Mouse (Mus musculus): ENCODE measurements around the gene Gm10518. TPM values are rescaled to one million over a fixed set of nuclear protein-coding genes. Genes with fewer than 3 reads are reported as not detected.
A peak's percentile ranks its signal among the peaks of the same experiment; 100 is the strongest.

The Gm10518 gene
- total RNA-seq (2014; rRNA removed) (not detected in 2 replicates), polyA plus RNA-seq (2015; fragmentation: Nextera tagmentation; extraction: Ambion mirVana) (not detected in 2 replicates)

DNA sequence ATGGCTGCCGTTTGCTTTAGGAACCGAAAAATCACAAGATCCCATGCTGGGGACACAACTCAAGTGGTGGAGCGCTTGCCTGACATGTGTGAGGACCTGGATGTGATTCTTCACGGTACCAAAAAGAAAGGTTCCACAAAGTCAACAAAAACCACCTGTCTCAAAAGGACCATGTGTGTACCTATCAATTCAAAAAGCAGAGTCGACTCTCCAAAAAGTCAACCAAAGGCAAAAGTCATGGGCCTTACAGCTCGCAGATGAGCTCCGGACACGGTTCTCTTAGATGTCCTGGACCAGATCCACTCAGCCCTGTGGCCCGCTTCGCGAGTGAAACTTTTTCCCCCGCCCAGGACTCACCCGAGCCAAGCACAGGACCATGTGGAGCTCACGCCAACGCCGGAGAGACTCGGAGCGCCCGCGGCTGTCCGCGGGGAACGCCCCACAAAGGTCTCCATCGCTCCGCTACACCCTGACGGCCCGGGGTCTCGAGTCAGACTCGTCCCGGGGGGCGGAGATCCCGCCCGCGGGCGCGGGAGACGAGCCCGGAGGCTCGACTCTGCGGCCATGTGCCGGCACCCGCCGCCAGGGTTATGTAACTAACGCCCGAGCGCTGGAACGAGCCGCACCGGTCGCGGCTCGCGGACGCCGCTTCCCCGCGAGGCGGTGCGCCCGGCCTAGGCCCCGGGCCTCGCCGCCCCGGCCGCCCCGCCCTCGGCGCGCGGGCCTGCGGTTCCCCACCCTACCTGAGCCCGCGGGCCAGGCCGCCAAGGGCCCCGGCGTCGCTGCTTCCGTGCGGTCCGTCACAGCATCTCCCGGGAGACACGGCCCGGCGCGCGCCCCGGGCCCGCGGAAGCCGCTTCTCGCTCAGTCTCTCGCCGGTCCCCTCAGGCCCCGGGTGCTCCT, at the start of gene Gm10518:
Gene Gm10518 (plus strand): TSS at position 767 of the 903 bp plus-strand sequence.
- WGBS: under 1% methylated on average over 54 of the region's 94 CpGs
- ATAC-seq (ENCODE audit: low FRiP score): peak; percentile 74
- TF ChIP-seq CTCF (IDR thresholded peaks at IDR 0.05): no peak

DNA sequence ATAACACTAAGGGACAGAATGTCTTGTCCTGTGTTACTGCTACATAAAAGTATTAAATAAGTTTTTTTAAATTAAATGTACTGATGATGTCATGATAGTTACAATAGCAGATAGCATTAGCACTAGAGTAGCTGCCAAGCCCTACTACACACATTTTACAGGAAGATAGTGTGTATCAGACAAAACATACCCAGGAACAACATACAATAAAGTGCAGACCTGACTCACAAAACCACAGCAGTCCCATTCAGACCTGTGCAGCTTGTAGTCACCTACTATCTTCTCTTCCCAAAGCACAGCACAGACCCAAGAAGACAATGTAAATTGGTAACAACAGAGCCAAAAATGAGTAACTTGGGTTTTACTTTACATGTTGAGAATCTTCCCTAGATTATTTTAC, 46.7 kb upstream of the Gm10518 start:
- H3K27me3 ChIP-seq (ENCODE audit: insufficient read depth, low read length): no peaks in the 10 kb centered on the region
- no peak for DNase-seq (ENCODE audit: low spot score)
- no peak overlapping the region for H3K27ac ChIP-seq (ENCODE audit: low read depth, low read length)
- no peak for TF ChIP-seq CTCF (IDR thresholded peaks at IDR 0.05)
- no peak overlapping the region for H3K4me2 ChIP-seq (ENCODE audit: low read depth, low read length, poor library complexity, severe bottlenecking)
- H3K9me3 ChIP-seq (ENCODE audit: low read length): no peaks in the 10 kb centered on the region
- no peak overlapping the region for H3K4me3 ChIP-seq (ENCODE audit: low read depth, low read length)
- no peak overlapping the region for H3K9ac ChIP-seq (replicated peaks; ENCODE audit: low read length, poor library complexity, severe bottlenecking)
- no peaks in the 10 kb centered on the region for H3K4me1 ChIP-seq (ENCODE audit: insufficient read depth, low read length)
- ATAC-seq (ENCODE audit: low FRiP score): no peak
- peaks cover 50% of the 10 kb centered on the region for H3K36me3 ChIP-seq (ENCODE audit: insufficient read depth, low read length)

More for the DNA sequence above, at the start of gene Gm10518:
- peak; percentile 25 for DNase-seq (ENCODE audit: low spot score)
- H3K27ac ChIP-seq (ENCODE audit: low read depth, low read length): peak within 1 kb of the TSS; percentile 89
- no peaks in the 10 kb centered on the region for H3K27me3 ChIP-seq (ENCODE audit: insufficient read depth, low read length)
- H3K4me3 ChIP-seq (ENCODE audit: low read depth, low read length): peak within 1 kb of the TSS; percentile 92
- H3K4me2 ChIP-seq (ENCODE audit: low read depth, low read length, poor library complexity, severe bottlenecking): peak within 1 kb of the TSS; percentile 77
- no peaks in the 10 kb centered on the region for H3K36me3 ChIP-seq (ENCODE audit: insufficient read depth, low read length)
- H3K4me1 ChIP-seq (ENCODE audit: insufficient read depth, low read length): 0 out of 2 replicates have a peak, but pooled peaks cover 7% of the 10 kb centered on the region
- H3K9me3 ChIP-seq (ENCODE audit: low read length): no peaks in the 10 kb centered on the region
- H3K9ac ChIP-seq (replicated peaks; ENCODE audit: low read length, poor library complexity, severe bottlenecking): peak within 1 kb of the TSS; percentile 86

DNA sequence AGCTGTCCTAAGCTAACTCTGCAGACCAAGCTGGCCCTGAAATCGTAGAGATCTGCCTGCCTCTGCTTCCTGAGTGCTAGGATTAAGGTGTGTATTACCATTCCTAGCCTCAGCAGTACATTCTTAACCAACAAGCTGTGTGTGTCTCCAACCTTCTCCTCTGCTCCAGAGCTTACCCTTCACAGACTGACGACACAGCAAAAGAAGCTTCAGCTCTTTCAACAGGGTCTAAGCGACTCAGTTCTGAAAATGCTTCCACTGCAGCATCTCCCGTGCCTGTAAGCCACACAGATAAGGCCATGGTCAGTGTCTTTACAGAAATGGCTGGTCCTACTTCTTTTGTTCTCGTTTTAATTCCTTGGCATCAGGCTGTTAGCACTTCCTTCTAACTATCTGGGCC, 43.1 kb upstream of the Gm10518 start:
- WGBS: 94% methylated on average over 5 of the region's 5 CpGs
- no peaks in the 10 kb centered on the region for H3K27me3 ChIP-seq (ENCODE audit: insufficient read depth, low read length)

DNA sequence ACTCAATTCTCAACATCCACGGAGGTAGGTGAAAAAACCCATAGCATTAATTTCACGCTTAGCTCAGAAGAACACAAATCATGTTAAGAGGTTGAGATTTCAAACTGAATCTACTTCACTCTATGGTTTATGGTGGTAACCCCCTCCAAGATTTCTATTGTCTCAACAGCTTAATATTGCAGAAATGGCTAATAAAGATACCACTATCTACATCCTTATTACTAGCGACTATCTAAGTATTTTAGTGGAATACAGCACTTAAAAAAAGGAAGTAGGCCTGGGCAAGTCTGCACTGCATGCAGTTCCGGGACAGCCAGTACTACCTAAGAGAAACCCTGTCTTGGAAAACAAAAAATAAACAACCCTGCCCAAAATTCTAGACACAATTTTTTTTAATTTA, 42.6 kb upstream of the Gm10518 start:
- no peak overlapping the region for H3K4me3 ChIP-seq (ENCODE audit: low read depth, low read length)
- no peak overlapping the region for H3K9ac ChIP-seq (replicated peaks; ENCODE audit: low read length, poor library complexity, severe bottlenecking)
- no peaks in the 10 kb centered on the region for H3K27me3 ChIP-seq (ENCODE audit: insufficient read depth, low read length)
- no peak overlapping the region for H3K4me2 ChIP-seq (ENCODE audit: low read depth, low read length, poor library complexity, severe bottlenecking)
- no peak for ATAC-seq (ENCODE audit: low FRiP score)
- no peak for TF ChIP-seq CTCF (IDR thresholded peaks at IDR 0.05)
- H3K9me3 ChIP-seq (ENCODE audit: low read length): no peaks in the 10 kb centered on the region
- H3K4me1 ChIP-seq (ENCODE audit: insufficient read depth, low read length): no peaks in the 10 kb centered on the region
- no peak for DNase-seq (ENCODE audit: low spot score)
- no peak overlapping the region for H3K27ac ChIP-seq (ENCODE audit: low read depth, low read length)
- WGBS: 82% methylated on average over 4 of the region's 4 CpGs
- H3K36me3 ChIP-seq (ENCODE audit: insufficient read depth, low read length): peaks cover 42% of the 10 kb centered on the region

More for the DNA sequence above, 43.1 kb upstream of the Gm10518 start:
- Histone ChIP-seq H3K27ac (ENCODE audit: low read depth, low read length) (no peak overlapping the region), H3K9ac (replicated peaks; ENCODE audit: low read length, poor library complexity, severe bottlenecking) (no peak overlapping the region), H3K9me3 (ENCODE audit: low read length) (no peaks in the 10 kb centered on the region), H3K36me3 (ENCODE audit: insufficient read depth, low read length) (peaks cover 40% of the 10 kb centered on the region), H3K4me3 (ENCODE audit: low read depth, low read length) (no peak overlapping the region), H3K4me1 (ENCODE audit: insufficient read depth, low read length) (no peaks in the 10 kb centered on the region), H3K4me2 (ENCODE audit: low read depth, low read length, poor library complexity, severe bottlenecking) (no peak overlapping the region)
- no peak for TF ChIP-seq CTCF (IDR thresholded peaks at IDR 0.05)
- ATAC-seq (ENCODE audit: low FRiP score) (no peak), DNase-seq (ENCODE audit: low spot score) (no peak)

DNA sequence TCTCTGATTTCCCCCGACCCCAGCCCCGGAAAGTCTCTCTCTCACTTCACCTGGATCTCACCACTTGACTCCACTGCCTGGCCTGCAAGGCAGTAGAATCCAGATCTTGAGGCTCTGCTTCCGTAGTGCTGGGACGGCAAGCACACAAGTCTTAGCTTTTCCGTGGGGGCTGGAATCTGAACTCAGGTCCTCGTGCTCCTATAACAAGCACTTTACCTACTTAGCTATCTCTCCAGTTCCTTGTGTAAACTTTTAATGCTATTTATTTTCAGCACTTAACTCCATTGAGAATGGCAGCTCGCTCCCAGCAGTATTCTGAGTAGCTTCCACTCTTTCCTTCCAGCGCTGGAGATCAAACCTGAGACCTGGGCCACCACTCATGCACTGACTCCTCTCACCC, 26.3 kb upstream of the Gm10518 start:
- no peak for TF ChIP-seq CTCF (IDR thresholded peaks at IDR 0.05)
- no peak for DNase-seq (ENCODE audit: low spot score)
- Histone ChIP-seq H3K27me3 (ENCODE audit: insufficient read depth, low read length) (no peaks in the 10 kb centered on the region), H3K4me2 (ENCODE audit: low read depth, low read length, poor library complexity, severe bottlenecking) (no peak overlapping the region), H3K4me3 (ENCODE audit: low read depth, low read length) (no peak overlapping the region), H3K9me3 (ENCODE audit: low read length) (no peaks in the 10 kb centered on the region), H3K4me1 (ENCODE audit: insufficient read depth, low read length) (no peaks in the 10 kb centered on the region), H3K36me3 (ENCODE audit: insufficient read depth, low read length) (peaks cover 54% of the 10 kb centered on the region), H3K27ac (ENCODE audit: low read depth, low read length) (no peak overlapping the region), H3K9ac (replicated peaks; ENCODE audit: low read length, poor library complexity, severe bottlenecking) (no peak overlapping the region)
- WGBS: 95% methylated on average over 8 of the region's 8 CpGs
- ATAC-seq (ENCODE audit: low FRiP score): no peak

DNA sequence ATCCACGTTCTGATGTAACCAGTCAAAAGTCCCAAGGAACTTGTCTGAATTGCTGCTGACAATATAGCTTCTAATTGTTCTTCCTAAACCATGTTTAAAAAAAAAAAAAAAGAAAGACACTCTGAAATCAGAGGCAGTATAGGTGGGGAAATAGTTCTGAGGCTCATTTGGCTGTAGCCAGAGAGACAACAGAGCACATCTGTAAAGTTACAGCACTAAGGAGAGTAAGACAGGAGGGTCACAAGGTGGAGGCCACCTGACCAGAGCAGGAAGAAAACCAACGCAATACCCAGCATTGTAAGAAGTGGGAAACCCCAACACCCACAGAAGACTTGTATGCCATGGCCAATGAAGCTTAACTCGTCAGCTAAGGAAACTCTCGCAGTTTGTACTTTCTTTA, 19.1 kb upstream of the Gm10518 start:
- Histone ChIP-seq H3K4me3 (ENCODE audit: low read depth, low read length) (no peak overlapping the region), H3K27me3 (ENCODE audit: insufficient read depth, low read length) (no peaks in the 10 kb centered on the region), H3K9ac (replicated peaks; ENCODE audit: low read length, poor library complexity, severe bottlenecking) (no peak overlapping the region), H3K27ac (ENCODE audit: low read depth, low read length) (no peak overlapping the region), H3K4me1 (ENCODE audit: insufficient read depth, low read length) (no peaks in the 10 kb centered on the region), H3K9me3 (ENCODE audit: low read length) (no peaks in the 10 kb centered on the region), H3K4me2 (ENCODE audit: low read depth, low read length, poor library complexity, severe bottlenecking) (no peak overlapping the region), H3K36me3 (ENCODE audit: insufficient read depth, low read length) (peaks cover 40% of the 10 kb centered on the region)
- ATAC-seq (ENCODE audit: low FRiP score) (no peak), DNase-seq (ENCODE audit: low spot score) (no peak)
- TF ChIP-seq CTCF (IDR thresholded peaks at IDR 0.05): no peak
- WGBS: 85% methylated on average over 4 of the region's 4 CpGs
